In genomic region chr2:131084206-131084605, GRCm38 (mm10) we compare ENCODE assay signal across 22 mouse cellular contexts. TPM values are rescaled to one million over a fixed set of nuclear protein-coding genes. Genes with fewer than 3 reads are reported as not detected.
"Had no signal": no experiment of that assay in that cellular context is flagged by ENCODE, and none has a peak within 500 bp of the region (broad histone marks: within the 10 kb centered on the region; RNA-seq: fewer than 3 reads in every experiment).

No protein-coding gene starts in this region.

- DNase-seq: lung, adult 18-20 months; lung, embryonic 14.5 days; lung, postnatal 14 days; lung, postnatal 36 days; midbrain, embryonic 14.5 days; right cerebral cortex, postnatal 14 days; thymus, adult 2 months; thymus, postnatal 25 days; thymus, postnatal 4 days had no signal

- H3K9me3 ChIP-seq: megakaryocyte, embryonic 14.5 days; midbrain, embryonic 12.5 days; neural tube, embryonic 12.5 days; stomach, embryonic 15.5 days had no signal

- H3K4me2 ChIP-seq: lung, embryonic 14.5 days; midbrain, embryonic 12.5 days; neural tube, embryonic 12.5 days; stomach, embryonic 15.5 days had no signal

- H3K27me3 ChIP-seq: midbrain, embryonic 12.5 days; neural tube, embryonic 12.5 days; stomach, embryonic 15.5 days had no signal

- H3K4me1 ChIP-seq: midbrain, embryonic 12.5 days; neural tube, embryonic 12.5 days; stomach, embryonic 15.5 days had no signal

- H3K9ac ChIP-seq: lung, embryonic 14.5 days; midbrain, embryonic 12.5 days; neural tube, embryonic 12.5 days; stomach, embryonic 15.5 days had no signal

- H3K4me3 ChIP-seq: megakaryocyte, embryonic 14.5 days; midbrain, embryonic 12.5 days; neural tube, embryonic 12.5 days; stomach, embryonic 15.5 days had no signal

- H3K27ac ChIP-seq: macrophage; midbrain, embryonic 12.5 days; neural tube, embryonic 12.5 days; stomach, embryonic 15.5 days; stomach, postnatal 0 days had no signal

- H3K36me3 ChIP-seq: midbrain, embryonic 12.5 days; neural tube, embryonic 12.5 days; stomach, embryonic 15.5 days had no signal

RNA-seq across cellular contexts. Expression of gene Gm11037, which starts 49.1 kb away (rescaled TPM):
- polyA plus RNA-seq: liver, embryonic 16.5 days; lung, embryonic 14.5 days; lung, embryonic 16.5 days; macrophage; midbrain, embryonic 12.5 days; midbrain, embryonic 14.5 days; midbrain, postnatal 0 days; neural tube, embryonic 12.5 days; neural tube, embryonic 14.5 days; spleen, adult 2 months; stomach, embryonic 15.5 days; stomach, postnatal 0 days; testis, adult 2 months; thymus, adult 2 months; urinary bladder, adult 2 months had no signal
